Mouse (Mus musculus): ENCODE data around the gene Hbp1. TPM values are rescaled to one million over a fixed set of nuclear protein-coding genes. Genes with fewer than 3 reads are reported as not detected.
A peak's percentile ranks its signal among the peaks of the same experiment; 100 is the strongest.

Hbp1 gene
- polyA plus RNA-seq, 1 experiment from 2014 or later = 63.3 TPM

DNA sequence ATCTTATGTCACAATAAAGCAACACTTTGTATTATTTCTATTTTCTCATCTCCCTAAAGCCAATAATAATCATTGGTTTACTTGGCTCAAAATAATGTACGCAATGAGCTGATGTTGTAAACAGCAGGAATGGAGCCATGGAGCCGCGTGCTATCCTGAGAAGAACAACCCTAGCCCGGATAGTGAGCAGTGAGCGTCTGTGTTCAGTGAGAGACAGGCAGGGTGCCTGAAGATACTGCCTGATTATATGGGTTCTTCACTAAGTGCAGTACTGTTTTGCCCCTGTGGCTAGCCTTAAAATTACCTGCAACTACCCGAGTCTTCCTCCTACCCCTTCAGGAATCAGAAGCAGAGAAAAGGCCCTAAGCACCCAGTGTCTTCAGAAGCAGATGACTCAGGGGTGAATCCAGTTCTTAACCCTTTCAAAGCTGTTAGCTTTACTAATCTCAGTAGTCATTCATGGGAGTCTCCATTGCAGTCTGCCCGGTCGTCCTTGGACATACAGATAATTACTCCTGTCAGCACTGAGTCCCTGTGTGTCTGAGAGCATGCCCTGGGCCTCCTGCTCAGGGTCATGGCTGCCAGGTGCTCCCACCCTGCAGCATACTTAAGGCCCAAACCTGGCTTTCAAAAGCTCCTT, 55.1 kb downstream of the Hbp1 start:
- Histone ChIP-seq H3K4me3 (ENCODE audit: low read depth, low read length) (no peak overlapping the region), H3K27me3 (replicated peaks; ENCODE audit: control insufficient read depth, insufficient read depth, low read length) (no peaks in the 10 kb centered on the region), H3K9me3 (ENCODE audit: control insufficient read depth) (no peaks in the 10 kb centered on the region), H3K27ac (ENCODE audit: low read depth, low read length) (no peak overlapping the region), H3K4me2 (replicated peaks; ENCODE audit: low read depth) (no peak overlapping the region), H3K36me3 (ENCODE audit: control insufficient read depth, insufficient read depth) (0 out of 2 replicates have a peak, but pooled peaks cover 4% of the 10 kb centered on the region), H3K9ac (ENCODE audit: low read depth, low read length) (no peak overlapping the region), H3K4me1 (replicated peaks; ENCODE audit: control insufficient read depth, insufficient read depth, low read length) (no peaks in the 10 kb centered on the region)
- no peak for TF ChIP-seq CTCF (IDR thresholded peaks at IDR 0.05; ENCODE audit: low read depth)
- peak; percentile 67 for ATAC-seq
- WGBS = 41% methylated on average over 8 of the region's 8 CpGs

GRCm38 (mm10) chr12:31892771-31893170, 57.6 kb downstream of the Hbp1 start:
- Histone ChIP-seq H3K9me3 (ENCODE audit: control insufficient read depth) (no peaks in the 10 kb centered on the region), H3K36me3 (ENCODE audit: control insufficient read depth, insufficient read depth) (no peaks in the 10 kb centered on the region), H3K9ac (ENCODE audit: low read depth, low read length) (no peak overlapping the region), H3K4me2 (replicated peaks; ENCODE audit: low read depth) (no peak overlapping the region), H3K27me3 (replicated peaks; ENCODE audit: control insufficient read depth, insufficient read depth, low read length) (no peaks in the 10 kb centered on the region), H3K4me1 (replicated peaks; ENCODE audit: control insufficient read depth, insufficient read depth, low read length) (no peaks in the 10 kb centered on the region), H3K4me3 (ENCODE audit: low read depth, low read length) (no peak overlapping the region), H3K27ac (ENCODE audit: low read depth, low read length) (no peak overlapping the region)
- no peak for ATAC-seq
- 89% methylated on average over 7 of the region's 7 CpGs for WGBS
- no peak for TF ChIP-seq CTCF (IDR thresholded peaks at IDR 0.05; ENCODE audit: low read depth)

DNA sequence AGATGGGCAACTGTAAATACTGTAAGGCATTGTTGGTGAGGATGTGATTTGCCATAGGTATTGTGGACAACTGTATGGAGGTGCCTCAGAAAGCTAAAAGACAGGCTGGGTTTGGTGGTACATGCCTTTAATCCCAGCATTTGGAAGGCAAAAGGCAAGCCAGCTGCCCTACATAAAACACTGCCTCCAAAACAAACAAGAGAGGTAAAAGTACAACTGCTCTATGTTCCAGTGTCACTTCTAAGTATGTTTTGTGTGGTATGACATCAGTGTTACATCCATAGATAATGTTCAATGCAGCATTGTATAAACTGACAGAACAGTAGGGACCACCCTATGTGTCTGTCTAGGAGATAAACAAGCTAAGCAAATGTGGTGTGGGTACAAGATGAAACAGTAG, 58.3 kb downstream of the Hbp1 start:
- no peaks in the 10 kb centered on the region for H3K36me3 ChIP-seq (ENCODE audit: control insufficient read depth, insufficient read depth)
- H3K4me3 ChIP-seq (ENCODE audit: low read depth, low read length) = no peak overlapping the region
- H3K27ac ChIP-seq (ENCODE audit: low read depth, low read length) = no peak overlapping the region
- no peaks in the 10 kb centered on the region for H3K9me3 ChIP-seq (ENCODE audit: control insufficient read depth)
- no peak for ATAC-seq
- no peak overlapping the region for H3K9ac ChIP-seq (ENCODE audit: low read depth, low read length)
- no peaks in the 10 kb centered on the region for H3K4me1 ChIP-seq (replicated peaks; ENCODE audit: control insufficient read depth, insufficient read depth, low read length)
- no peak for TF ChIP-seq CTCF (IDR thresholded peaks at IDR 0.05; ENCODE audit: low read depth)
- no peaks in the 10 kb centered on the region for H3K27me3 ChIP-seq (replicated peaks; ENCODE audit: control insufficient read depth, insufficient read depth, low read length)
- no peak overlapping the region for H3K4me2 ChIP-seq (replicated peaks; ENCODE audit: low read depth)

DNA sequence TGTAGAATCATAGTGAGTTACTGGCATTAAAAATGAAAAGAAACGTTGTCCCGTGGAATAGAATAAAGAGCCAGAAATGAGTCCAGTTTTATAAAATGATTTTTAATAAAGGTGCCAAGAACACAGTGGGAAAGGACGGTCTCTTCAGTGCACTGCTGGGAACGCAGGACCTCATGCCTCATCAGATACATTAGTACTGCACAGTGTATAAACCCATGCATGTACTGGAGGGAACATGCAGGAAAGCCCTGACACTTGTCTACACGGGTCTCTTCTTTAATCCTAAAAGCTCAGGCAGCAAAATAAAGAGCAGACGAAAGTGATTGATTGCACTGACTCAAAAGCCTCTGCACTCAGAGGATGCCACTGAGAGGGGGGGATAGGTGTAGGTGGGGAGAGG, 59.6 kb downstream of the Hbp1 start:
- no peak overlapping the region for H3K4me3 ChIP-seq (ENCODE audit: low read depth, low read length)
- no peak overlapping the region for H3K9ac ChIP-seq (ENCODE audit: low read depth, low read length)
- H3K4me2 ChIP-seq (replicated peaks; ENCODE audit: low read depth) = no peak overlapping the region
- no peaks in the 10 kb centered on the region for H3K27me3 ChIP-seq (replicated peaks; ENCODE audit: control insufficient read depth, insufficient read depth, low read length)
- no peak overlapping the region for H3K27ac ChIP-seq (ENCODE audit: low read depth, low read length)
- no peaks in the 10 kb centered on the region for H3K9me3 ChIP-seq (ENCODE audit: control insufficient read depth)
- no peak for ATAC-seq
- WGBS = 72% methylated on average over 6 of the region's 6 CpGs
- TF ChIP-seq CTCF (IDR thresholded peaks at IDR 0.05; ENCODE audit: low read depth) = no peak
- no peaks in the 10 kb centered on the region for H3K4me1 ChIP-seq (replicated peaks; ENCODE audit: control insufficient read depth, insufficient read depth, low read length)
- H3K36me3 ChIP-seq (ENCODE audit: control insufficient read depth, insufficient read depth) = no peaks in the 10 kb centered on the region

- ATAC-seq = no peak
- H3K9me3 ChIP-seq (ENCODE audit: control insufficient read depth) = no peaks in the 10 kb centered on the region
- TF ChIP-seq CTCF (IDR thresholded peaks at IDR 0.05; ENCODE audit: low read depth) = no peak
- no peak overlapping the region for H3K4me2 ChIP-seq (replicated peaks; ENCODE audit: low read depth)
- no peak overlapping the region for H3K9ac ChIP-seq (ENCODE audit: low read depth, low read length)
- H3K27me3 ChIP-seq (replicated peaks; ENCODE audit: control insufficient read depth, insufficient read depth, low read length) = no peaks in the 10 kb centered on the region
- no peaks in the 10 kb centered on the region; the same call in 1 of the 2 replicates for H3K36me3 ChIP-seq (ENCODE audit: control insufficient read depth, insufficient read depth)
- WGBS = 94% methylated on average over 11 of the region's 11 CpGs
- H3K27ac ChIP-seq (ENCODE audit: low read depth, low read length) = no peak overlapping the region
- no peak overlapping the region for H3K4me3 ChIP-seq (ENCODE audit: low read depth, low read length)
- H3K4me1 ChIP-seq (replicated peaks; ENCODE audit: control insufficient read depth, insufficient read depth, low read length) = no peaks in the 10 kb centered on the region
Observed at GRCm38 (mm10) chr12:31885844-31886606, 64.3 kb downstream of the Hbp1 start.

GRCm38 (mm10) chr12:31885084-31885483, 65.3 kb downstream of the Hbp1 start:
- H3K4me1 ChIP-seq (replicated peaks; ENCODE audit: control insufficient read depth, insufficient read depth, low read length) = no peaks in the 10 kb centered on the region
- no peak overlapping the region for H3K4me3 ChIP-seq (ENCODE audit: low read depth, low read length)
- H3K36me3 ChIP-seq (ENCODE audit: control insufficient read depth, insufficient read depth) = no peaks in the 10 kb centered on the region; the same call in 1 of the 2 replicates
- no peaks in the 10 kb centered on the region for H3K9me3 ChIP-seq (ENCODE audit: control insufficient read depth)
- H3K27me3 ChIP-seq (replicated peaks; ENCODE audit: control insufficient read depth, insufficient read depth, low read length) = no peaks in the 10 kb centered on the region
- no peak for TF ChIP-seq CTCF (IDR thresholded peaks at IDR 0.05; ENCODE audit: low read depth)
- no peak overlapping the region for H3K9ac ChIP-seq (ENCODE audit: low read depth, low read length)
- ATAC-seq = no peak
- WGBS = 82% methylated on average over 4 of the region's 4 CpGs
- no peak overlapping the region for H3K4me2 ChIP-seq (replicated peaks; ENCODE audit: low read depth)
- H3K27ac ChIP-seq (ENCODE audit: low read depth, low read length) = no peak overlapping the region

Data from intestine, postnatal 0 days (tissue).